Mouse (Mus musculus) liver, embryonic 16.5 days (tissue): ENCODE results near the gene Slfn2. TPM values are rescaled to one million over a fixed set of nuclear protein-coding genes. Genes with fewer than 3 reads are reported as not detected.
A peak's percentile ranks its signal among the peaks of the same experiment; 100 is the strongest.
"Not testable (repeated sequence)": the region's sequence is repeated elsewhere in the genome, so short reads cannot be mapped to it uniquely, and the experiment has no call there.

Experiments used
- ATAC-seq: fragments of 200-750 bp; cut with Nextera tagmentation; 2 replicates; pipeline ENCODE4 v1.8.0; 2017; ENCODE audit warnings: low read depth, mild to moderate bottlenecking, moderate number of reproducible peaks, moderate library complexity
- H3K27ac ChIP-seq: fragments of 300-500 bp; sonication (generic); 2 replicates; pipeline ENCODE4 v1.5.1; 2014; ENCODE audit warnings: mild to moderate bottlenecking, low read length
- H3K27me3 ChIP-seq: fragments of 300-500 bp; sonication (generic); 2 replicates; pipeline ENCODE4 v1.6.1; 2014; ENCODE audit warnings: low read depth, low read length, mixed read lengths; ENCODE audit not compliant: control insufficient read depth, insufficient read depth
- H3K36me3 ChIP-seq: fragments of 300-500 bp; sonication (generic); 2 replicates; pipeline ENCODE4 v1.6.1; 2014; ENCODE audit warnings: mild to moderate bottlenecking; ENCODE audit not compliant: control insufficient read depth, insufficient read depth
- H3K4me1 ChIP-seq: fragments of 300-500 bp; sonication (generic); 2 replicates; pipeline ENCODE4 v1.6.1; 2014; ENCODE audit warnings: low read depth, low read length, mixed read lengths; ENCODE audit not compliant: control insufficient read depth
- H3K4me2 ChIP-seq: fragments of 300-500 bp; sonication (generic); 2 replicates; pipeline ENCODE4 v1.6.1; 2014; ENCODE audit warnings: low read depth, low read length, mixed read lengths
- H3K4me3 ChIP-seq: fragments of 300-500 bp; sonication (generic); 2 replicates; pipeline ENCODE4 v1.5.1; 2014; ENCODE audit warnings: low read depth, mild to moderate bottlenecking, low read length
- H3K9ac ChIP-seq: fragments of 300-500 bp; sonication (generic); 2 replicates; pipeline ENCODE4 v1.6.1; 2014; ENCODE audit warnings: low read depth, low read length
- H3K9me3 ChIP-seq: fragments of 300-500 bp; sonication (generic); replicated peaks from 2 replicates; pipeline ENCODE4 v1.6.1; 2016; ENCODE audit warnings: low read length; ENCODE audit not compliant: control insufficient read depth
- WGBS: fragments of 180-500 bp; shearing (Covaris S2); extraction: QIAGEN DNeasy Blood & Tissue Kit; methylation state at CpG from one replicate; pipeline ENCODE4 v1.1.7; 2014; ENCODE audit not compliant: insufficient replicate concordance; 5-methylcytosine and 5-hydroxymethylcytosine counted together
- polyA plus RNA-seq: library from polyadenylated mRNA; unstranded; fragments of >200 nt; fragmentation: Nextera tagmentation; extraction: Ambion mirVana; gene quantifications from 2 replicates; pipeline ENCODE4 v1.2.1, GENCODE M21; 2015

Gene Slfn2
- polyA plus RNA-seq, result 11.2 and 11.7 TPM in 2 replicates

- WGBS, result 61% methylated on average over 2 of the region's 2 CpGs
- Histone ChIP-seq H3K27me3 (no peaks in the 10 kb centered on the region), H3K4me3 (peak within 1 kb of the TSS; percentile 48), H3K9ac (peak within 1 kb of the TSS; percentile 48; the same call in 1 of the 2 replicates), H3K4me1 (no peaks in the 10 kb centered on the region), H3K4me2 (0 out of 2 replicates have a peak within 1 kb of the TSS, but pooled peaks have one; percentile 1), H3K36me3 (no peaks in the 10 kb centered on the region), H3K27ac (peak within 1 kb of the TSS; percentile 50), H3K9me3 (no peaks in the 10 kb centered on the region)
- no peak for ATAC-seq
These were observed at the start of gene Slfn2 for GRCm38 (mm10) chr11:83064946-83065345. Gene Slfn2, plus strand, starts transcription at chr11:83065112.

- no peak overlapping the region for H3K27ac ChIP-seq
- no peak overlapping the region for H3K4me2 ChIP-seq
- no peaks in the 10 kb centered on the region for H3K36me3 ChIP-seq
- no peak overlapping the region for H3K9ac ChIP-seq
- no peak overlapping the region for H3K4me3 ChIP-seq
- H3K4me1 ChIP-seq, result no peaks in the 10 kb centered on the region
- H3K9me3 ChIP-seq, result no peaks in the 10 kb centered on the region
- no peak for ATAC-seq
- H3K27me3 ChIP-seq, result no peaks in the 10 kb centered on the region
These were observed 48.8 kb upstream of the Slfn2 start for GRCm38 (mm10) chr11:83016093-83016492.

GRCm38 (mm10) chr11:83019561-83020519 is 45.1 kb upstream of the Slfn2 start:
- not testable (repeated sequence) for H3K9ac ChIP-seq, H3K4me1 ChIP-seq, H3K9me3 ChIP-seq, H3K27me3 ChIP-seq, ATAC-seq, H3K36me3 ChIP-seq
- Histone ChIP-seq H3K27ac (peak overlapping the region; percentile 24; the same call in 1 of the 2 replicates), H3K4me2 (peak overlapping the region; percentile 37), H3K4me3 (peak overlapping the region; percentile 17; the same call in 1 of the 2 replicates)
- WGBS, result 59% methylated on average over 18 of the region's 18 CpGs

- H3K4me2 ChIP-seq, result peak within 1 kb of the TSS; percentile 37
- H3K9ac ChIP-seq, result no peak within 1 kb of the TSS
- no peaks in the 10 kb centered on the region for H3K27me3 ChIP-seq
- H3K4me1 ChIP-seq, result no peaks in the 10 kb centered on the region
- no peaks in the 10 kb centered on the region for H3K9me3 ChIP-seq
- H3K4me3 ChIP-seq, result peak within 1 kb of the TSS; percentile 17; the same call in 1 of the 2 replicates
- H3K36me3 ChIP-seq, result no peaks in the 10 kb centered on the region
- WGBS, result 18% methylated on average over 5 of the region's 5 CpGs
- ATAC-seq, result no peak
- peak within 1 kb of the TSS; percentile 24; the same call in 1 of the 2 replicates for H3K27ac ChIP-seq
These were observed 44.3 kb upstream of the Slfn2 start, which contains the start of gene Slfn8 for GRCm38 (mm10) chr11:83020621-83021020. Gene Slfn8, minus strand, starts transcription at chr11:83020810.

GRCm38 (mm10) chr11:83038686-83039085 is 26.2 kb upstream of the Slfn2 start:
- H3K27me3 ChIP-seq, H3K4me3 ChIP-seq, H3K9me3 ChIP-seq, H3K27ac ChIP-seq, H3K36me3 ChIP-seq, ATAC-seq, H3K4me2 ChIP-seq, H3K9ac ChIP-seq, H3K4me1 ChIP-seq: not testable (repeated sequence)
- 56% methylated on average over 3 of the region's 3 CpGs for WGBS

- Histone ChIP-seq H3K27ac (no peak overlapping the region), H3K9me3 (no peaks in the 10 kb centered on the region), H3K36me3 (no peaks in the 10 kb centered on the region), H3K4me3 (no peak overlapping the region), H3K4me1 (no peaks in the 10 kb centered on the region), H3K4me2 (no peak overlapping the region), H3K27me3 (no peaks in the 10 kb centered on the region), H3K9ac (no peak overlapping the region)
- 67% methylated on average over 1 of the region's 1 CpGs for WGBS
- no peak for ATAC-seq
These were observed 25.8 kb upstream of the Slfn2 start for GRCm38 (mm10) chr11:83039156-83039555.

GRCm38 (mm10) chr11:83039796-83040195 is 25.1 kb upstream of the Slfn2 start:
- Histone ChIP-seq H3K4me3 (no peak overlapping the region), H3K27ac (no peak overlapping the region), H3K27me3 (no peaks in the 10 kb centered on the region), H3K36me3 (no peaks in the 10 kb centered on the region), H3K4me1 (no peaks in the 10 kb centered on the region), H3K9ac (no peak overlapping the region), H3K4me2 (peak overlapping the region; percentile 19; the same call in 1 of the 2 replicates), H3K9me3 (no peaks in the 10 kb centered on the region)
- WGBS, result 11% methylated on average over 19 of the region's 19 CpGs
- no peak for ATAC-seq

- no peaks in the 10 kb centered on the region for H3K27me3 ChIP-seq
- H3K27ac ChIP-seq, result no peak overlapping the region
- WGBS, result 5% methylated on average over 1 of the region's 1 CpGs
- H3K9me3 ChIP-seq, result no peaks in the 10 kb centered on the region
- H3K4me2 ChIP-seq, result 0 out of 2 replicates have a peak overlapping the region, but pooled peaks have one; percentile 19
- no peak overlapping the region for H3K9ac ChIP-seq
- no peak for ATAC-seq
- H3K4me1 ChIP-seq, result no peaks in the 10 kb centered on the region
- no peak overlapping the region for H3K4me3 ChIP-seq
- H3K36me3 ChIP-seq, result no peaks in the 10 kb centered on the region
These were observed 24.6 kb upstream of the Slfn2 start for GRCm38 (mm10) chr11:83040325-83040724.

- no peaks in the 10 kb centered on the region for H3K27me3 ChIP-seq
- no peaks in the 10 kb centered on the region for H3K36me3 ChIP-seq
- no peak for ATAC-seq
- H3K9me3 ChIP-seq, result no peaks in the 10 kb centered on the region
- H3K27ac ChIP-seq, result no peak overlapping the region
- no peak overlapping the region for H3K4me2 ChIP-seq
- H3K4me3 ChIP-seq, result no peak overlapping the region
- no peak overlapping the region for H3K9ac ChIP-seq
- no peaks in the 10 kb centered on the region for H3K4me1 ChIP-seq
These were observed 23.9 kb upstream of the Slfn2 start for GRCm38 (mm10) chr11:83041000-83041399.
